Mouse (Mus musculus) heart, postnatal 10 days (tissue): Measurements from ENCODE around the gene Fam241b. TPM values are rescaled to one million over a fixed set of nuclear protein-coding genes. Genes with fewer than 3 reads are reported as not detected.
A peak's percentile ranks its signal among the peaks of the same experiment; 100 is the strongest.
"Not testable (repeated sequence)": the region's sequence is repeated elsewhere in the genome, so short reads cannot be mapped to it uniquely, and the experiment has no call there.

Experiments
- DNase-seq, 2 experiments: peaks; one replicate each; pipeline ENCODE4 v3.0.0; 2021
- intact Hi-C: fragments of 180-260 bp; cut with DNase I; formaldehyde crosslinking; loops from one replicate; pipeline ENCODE4 v1.15.1; 2025
- total RNA-seq, 2 experiments: library from RNA; stranded (reverse); gene quantifications; 2 replicates each; pipeline ENCODE4 v1.2.3; 2021

Fam241b gene
- total RNA-seq, 2 experiments from 2014 or later = 0.52 TPM; not detected in 1

DNA sequence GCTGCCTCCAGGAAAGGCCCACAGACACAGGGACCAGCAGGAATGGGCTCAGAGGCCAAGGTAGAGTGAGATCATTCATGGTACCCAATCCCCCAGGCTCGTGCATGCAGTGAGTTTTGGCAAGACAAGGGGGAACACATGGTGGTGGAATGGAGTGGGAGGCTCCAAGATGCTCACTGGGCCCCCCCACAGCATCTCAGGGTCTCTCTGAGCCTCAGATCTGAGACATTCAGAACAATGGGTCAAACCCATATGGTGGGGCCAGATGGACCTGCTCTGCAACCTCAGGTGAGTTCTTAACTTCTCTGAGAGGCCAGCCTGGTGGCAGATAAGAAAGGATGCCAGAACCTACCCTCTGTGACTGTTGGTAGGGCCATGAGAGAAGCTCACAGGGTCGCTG lies 57.7 kb downstream of the Fam241b start:
- no peak for DNase-seq
- intact Hi-C loops = no loop called here

DNA sequence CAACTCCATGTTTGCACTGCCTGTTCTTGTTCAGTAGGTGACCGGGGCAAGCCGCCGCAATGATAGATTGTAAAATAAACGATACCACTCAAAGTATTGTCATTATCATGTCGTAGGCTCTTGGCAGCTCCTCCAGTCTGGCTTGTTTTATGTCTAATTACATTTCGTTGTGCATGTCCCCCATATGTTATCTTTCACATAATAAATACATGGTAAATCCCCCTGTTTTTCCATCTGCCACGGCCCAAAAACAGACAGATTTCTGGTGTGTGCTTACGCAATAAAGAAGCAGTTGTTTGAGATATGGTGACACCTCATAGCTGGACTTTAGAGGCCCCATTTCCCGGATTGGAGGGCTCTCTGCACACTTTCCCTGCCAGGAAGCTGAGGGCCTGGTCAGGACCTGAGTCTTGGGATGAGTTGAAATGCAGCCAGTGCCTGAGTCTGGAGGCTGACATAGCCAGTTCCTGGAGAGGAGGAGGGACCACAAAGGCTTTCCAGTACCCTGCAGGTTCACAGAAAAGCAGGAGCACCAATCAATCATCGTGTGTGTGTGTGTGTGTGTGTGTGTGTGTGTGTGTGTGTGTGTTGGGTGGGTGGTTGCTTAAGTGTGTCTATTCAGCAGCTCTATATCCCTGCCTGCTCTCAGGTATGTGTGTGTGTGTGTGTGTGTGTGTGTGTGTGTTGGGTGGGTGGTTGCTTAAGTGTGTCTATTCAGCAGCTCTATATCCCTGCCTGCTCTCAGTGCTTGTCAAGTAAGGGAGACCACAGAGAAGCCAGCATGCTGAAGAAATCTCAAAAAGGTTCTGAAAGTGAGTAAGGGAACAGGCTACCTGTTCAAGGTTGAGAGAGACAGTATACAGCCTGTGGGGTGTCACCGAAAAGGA lies 67.2 kb downstream of the Fam241b start:
- intact Hi-C loops = no loop called here
- no peak for DNase-seq

DNA sequence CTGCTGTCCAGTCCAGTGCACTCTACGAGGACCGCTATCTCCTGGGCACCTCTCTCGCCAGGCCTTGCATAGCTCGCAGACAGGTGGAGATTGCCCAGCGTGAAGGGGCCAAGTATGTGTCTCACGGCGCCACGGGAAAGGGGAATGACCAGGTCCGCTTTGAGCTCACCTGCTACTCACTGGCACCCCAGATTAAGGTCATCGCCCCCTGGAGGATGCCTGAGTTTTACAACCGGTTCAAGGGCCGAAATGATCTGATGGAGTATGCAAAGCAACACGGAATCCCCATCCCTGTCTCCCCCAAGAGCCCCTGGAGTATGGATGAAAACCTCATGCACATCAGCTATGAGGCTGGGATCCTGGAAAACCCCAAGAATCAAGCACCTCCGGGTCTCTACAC lies 72.4 kb downstream of the Fam241b start:
- intact Hi-C loops, DNase-seq: not testable (repeated sequence)

DNA sequence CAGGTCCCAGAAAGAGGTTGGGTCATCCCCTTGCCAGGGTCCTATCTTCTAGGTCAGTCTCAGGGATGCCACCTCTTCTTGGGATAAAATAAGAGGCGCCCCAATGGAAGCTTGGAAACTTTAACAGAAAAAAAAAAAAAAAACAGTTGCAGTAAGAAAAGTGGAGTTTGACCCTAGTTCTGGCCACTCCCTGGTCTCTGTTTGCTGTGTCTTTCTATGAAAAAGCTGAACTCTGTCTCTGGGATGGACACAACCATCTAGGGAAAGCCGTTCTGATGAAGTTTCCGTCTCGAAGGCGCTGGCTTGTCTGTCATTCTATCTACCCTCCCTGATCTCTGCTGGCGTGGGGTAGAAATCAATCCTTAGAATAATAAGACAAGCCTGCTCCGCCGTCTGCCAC lies 73.1 kb downstream of the Fam241b start:
- DNase-seq = no peak
- intact Hi-C loops = no loop called here

DNA sequence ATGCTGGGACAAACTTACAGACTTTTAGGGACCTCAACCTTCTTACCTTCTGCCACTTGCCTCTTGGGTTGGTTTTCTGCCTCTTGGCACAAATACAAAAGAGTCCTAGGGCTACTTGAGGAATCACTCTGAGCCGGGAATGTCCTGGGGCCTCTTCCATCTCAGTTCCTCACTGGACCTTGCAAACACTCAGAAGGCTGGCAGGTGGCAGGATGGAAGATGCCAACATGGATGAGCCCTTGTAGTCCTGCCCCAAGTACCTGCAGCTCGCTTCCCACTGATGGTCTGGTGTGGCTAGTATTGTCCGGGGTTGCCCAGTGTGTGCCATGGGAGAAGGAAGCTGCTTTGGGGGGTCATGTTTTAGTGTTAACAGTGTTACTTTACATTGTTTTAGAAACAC lies 73.8 kb downstream of the Fam241b start:
- DNase-seq = no peak
- intact Hi-C loops = no loop called here

DNA sequence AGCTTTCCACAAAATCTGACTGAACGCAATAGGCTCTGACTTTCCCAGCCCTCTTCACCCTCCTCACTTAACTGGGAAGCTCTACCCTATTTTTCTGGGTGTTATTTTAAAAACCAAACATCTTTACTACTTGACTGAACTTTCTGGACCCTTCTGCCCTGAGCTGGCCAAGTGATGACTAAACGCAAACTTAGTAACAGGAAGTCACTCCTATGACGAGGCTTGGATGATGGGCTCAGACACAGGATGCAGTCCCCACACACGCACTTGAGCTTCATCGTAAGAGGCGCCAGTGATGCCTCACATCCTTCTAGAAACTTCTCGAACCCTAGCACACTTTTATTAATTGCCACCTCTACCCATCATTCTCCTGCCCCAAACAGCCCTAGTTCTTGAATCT lies 74.3 kb downstream of the Fam241b start:
- no peak for DNase-seq
- intact Hi-C loops = no loop called here

DNA sequence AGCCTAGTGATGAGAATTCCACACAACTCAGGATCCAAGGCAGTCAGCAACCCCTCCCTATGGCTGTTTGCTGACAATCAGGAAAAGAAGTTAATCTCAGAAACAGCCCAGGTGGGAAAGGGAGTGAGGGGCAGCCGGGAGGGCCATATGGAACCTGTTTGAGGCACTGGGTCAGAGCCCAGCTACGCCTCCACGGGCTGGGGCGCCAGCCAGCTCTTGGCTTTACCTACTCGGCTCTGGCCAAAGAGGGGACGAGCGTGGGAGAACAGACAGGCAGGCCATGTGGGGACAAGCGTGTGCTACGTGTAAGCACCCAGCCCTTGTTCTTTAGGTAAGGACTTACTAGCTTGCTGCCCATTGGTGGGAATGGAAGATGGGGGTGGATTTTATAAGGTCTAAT lies 75.2 kb downstream of the Fam241b start:
- intact Hi-C loops = no loop called here
- peak in 1 of 2 experiments; percentile 19 for DNase-seq

DNA sequence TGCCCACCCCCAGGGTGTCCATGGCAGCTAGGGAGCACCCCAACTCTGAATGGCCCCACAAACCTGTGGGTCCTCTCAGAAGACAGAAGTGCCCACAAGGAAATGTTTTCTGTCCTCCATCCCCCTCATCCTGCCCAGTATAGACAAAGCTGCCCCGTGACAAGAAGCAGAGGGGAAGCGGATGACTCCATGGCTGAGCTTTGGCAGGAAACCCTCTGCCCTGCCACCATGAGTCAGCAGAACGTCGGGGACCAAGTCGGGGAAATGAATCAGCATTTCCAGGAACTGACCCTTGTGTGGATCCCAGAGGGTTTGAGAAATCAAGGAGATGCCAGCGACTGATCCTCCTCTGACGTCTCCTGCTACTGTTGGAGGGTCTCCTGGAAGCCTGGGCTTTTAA lies 77.5 kb downstream of the Fam241b start:
- intact Hi-C loops = no loop called here
- DNase-seq = peak in 1 of 2 experiments; percentile 17

DNA sequence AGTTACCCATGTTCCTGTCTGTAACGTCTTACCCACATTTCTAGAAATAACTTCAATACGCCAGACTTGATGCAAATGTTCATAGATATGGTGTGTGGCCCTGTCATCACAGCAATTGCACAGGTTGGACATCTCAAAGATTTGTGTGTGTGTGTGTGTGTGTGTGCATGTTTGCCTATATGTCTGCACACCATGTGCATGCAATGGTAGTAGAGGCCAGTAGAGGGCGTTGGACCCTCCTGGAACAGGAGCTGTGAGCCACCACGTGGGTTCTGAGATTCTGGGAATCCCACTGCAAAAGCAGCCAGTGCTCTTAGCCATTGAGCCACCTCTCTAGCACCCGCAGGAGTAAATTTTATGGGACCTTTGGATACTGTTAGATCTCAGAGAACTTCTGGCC lies 80.9 kb downstream of the Fam241b start:
- DNase-seq = no peak
- intact Hi-C loops = no loop called here

DNA sequence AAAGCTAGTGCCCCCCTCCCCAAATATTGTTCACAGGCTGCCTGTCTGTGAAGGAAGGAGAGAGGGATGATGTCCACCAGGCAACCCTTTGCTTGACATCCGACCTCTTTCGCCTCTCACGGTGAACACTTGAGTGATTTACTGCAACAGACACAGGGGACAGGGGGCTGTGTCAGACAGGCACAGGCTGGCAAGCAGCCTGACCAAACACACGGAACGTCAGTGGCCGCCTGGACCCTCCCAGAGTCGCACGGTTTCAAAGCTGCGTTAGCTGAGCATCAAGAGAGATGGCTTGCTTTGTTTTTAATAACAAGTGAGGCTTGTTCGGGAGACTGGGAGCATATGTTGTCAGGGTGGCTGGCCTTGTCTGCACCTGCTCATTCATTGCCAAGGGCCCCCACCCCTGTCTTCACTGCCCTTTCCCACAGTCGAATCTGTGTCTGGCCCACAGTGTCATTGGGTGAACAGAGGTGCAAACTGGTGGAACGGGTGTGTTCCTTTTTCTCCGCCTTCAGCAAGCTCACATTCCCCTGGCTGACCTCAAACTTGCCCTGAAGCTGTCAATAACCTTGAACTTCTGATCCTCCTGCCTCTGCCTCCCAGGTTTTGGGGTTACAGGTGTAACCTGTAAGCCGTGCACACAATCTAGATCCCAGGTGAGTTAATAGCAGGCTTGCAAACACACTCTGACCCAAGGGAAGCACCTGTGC lies 82.6 kb downstream of the Fam241b start:
- intact Hi-C loops = no loop called here
- no peak for DNase-seq

DNA sequence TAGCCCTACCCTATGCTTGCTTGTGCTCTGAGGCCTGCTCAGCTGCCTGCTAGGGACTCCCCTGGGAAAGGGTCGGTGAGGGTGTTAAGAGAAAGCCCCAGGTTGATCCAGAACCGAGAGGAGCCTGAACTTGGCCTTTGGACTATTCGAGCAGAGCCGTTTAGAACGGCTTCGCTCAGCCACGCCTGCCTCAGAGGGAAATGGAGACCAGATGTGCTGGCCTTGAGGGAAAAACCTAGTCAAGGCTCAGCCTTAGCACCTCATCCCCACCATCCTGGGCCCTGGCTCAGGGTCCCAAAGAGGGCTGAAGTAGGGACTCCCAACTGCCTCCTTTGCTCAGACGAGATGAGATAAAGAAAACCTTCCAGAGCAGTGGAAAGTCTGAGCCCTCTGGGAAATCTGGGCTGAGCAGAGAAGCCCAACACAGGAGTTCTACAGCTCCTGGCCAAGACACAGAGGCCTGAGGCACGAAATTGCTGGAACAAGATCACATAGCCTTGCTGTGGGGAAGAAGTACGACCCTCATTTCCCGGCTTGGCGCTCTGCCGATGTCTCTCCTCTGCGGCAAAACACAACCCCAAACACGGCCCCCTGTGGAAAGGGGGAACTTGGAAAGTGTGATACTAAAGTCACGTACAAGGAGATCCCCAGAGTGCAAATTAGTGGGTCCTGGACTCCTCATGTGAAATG lies 83.4 kb downstream of the Fam241b start:
- intact Hi-C loops = no loop called here

DNA sequence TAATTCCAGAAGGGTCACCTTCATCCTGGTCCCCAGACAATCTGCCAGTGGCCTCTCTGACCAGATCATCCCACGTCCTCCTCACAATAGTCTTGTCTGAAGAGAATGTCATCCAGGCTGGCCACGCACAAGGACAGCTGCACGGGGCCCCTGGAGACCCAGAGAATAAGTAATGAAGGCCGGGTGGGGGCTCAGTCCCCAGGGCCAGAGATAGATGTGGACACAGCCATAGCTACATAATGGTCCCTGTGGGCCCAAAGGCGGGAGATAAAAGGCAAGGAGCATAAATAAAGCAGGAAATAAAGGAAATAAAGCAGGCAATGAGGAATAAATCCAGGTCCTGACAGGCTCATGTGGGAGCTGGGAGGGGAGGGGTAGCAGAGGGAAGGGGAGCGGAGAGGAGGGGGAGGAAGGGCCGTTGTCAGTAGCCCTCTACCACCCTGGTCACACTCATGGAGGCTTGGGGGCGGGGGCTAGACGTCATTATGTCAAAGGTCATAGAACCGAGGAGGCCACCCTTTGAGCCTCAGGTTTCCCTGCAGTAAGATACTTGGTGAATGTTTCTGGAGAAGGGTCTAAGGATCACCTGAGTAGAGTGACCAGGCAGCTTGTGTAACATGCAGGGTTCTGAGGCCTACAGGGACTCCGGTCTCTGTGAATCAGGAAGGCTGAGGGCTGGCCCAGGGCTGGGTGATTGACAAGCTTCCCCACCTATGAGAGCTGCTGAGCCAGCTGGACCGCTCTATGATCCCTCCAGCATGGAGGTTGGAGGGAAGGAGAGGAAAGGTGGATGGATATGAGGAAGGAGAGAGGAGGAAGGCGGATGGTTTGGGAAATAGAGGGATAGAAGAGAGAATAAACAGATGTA lies 85.0 kb downstream of the Fam241b start:
- intact Hi-C loops = loop anchor here (5.0 kb wide), 1 partner anchor 221 kb away; no protein-coding TSS in a partner anchor
- no peak for DNase-seq

More for the DNA sequence above, 83.4 kb downstream of the Fam241b start:
- no peak for DNase-seq

Other genes starting within 250 kb of the Fam241b start
- gene Col13a1, start 164.8 kb downstream of the Fam241b start, total RNA-seq = 1 to 10 TPM; 1.8 to 1.9 TPM
- not detected for gene Neurog3, start 10.8 kb downstream of the Fam241b start, total RNA-seq
- 10 to 100 TPM; 12.4 to 13.7 TPM for gene Tspan15, start 87.3 kb upstream of the Fam241b start, total RNA-seq
- gene Tacr2, start 108.5 kb upstream of the Fam241b start, total RNA-seq = not detected
- gene Hk1, start 236.0 kb upstream of the Fam241b start, total RNA-seq = 100 to 1,000 TPM; 167 to 178 TPM